Mouse (Mus musculus): ENCODE results near the gene Slc24a1.

DNA sequence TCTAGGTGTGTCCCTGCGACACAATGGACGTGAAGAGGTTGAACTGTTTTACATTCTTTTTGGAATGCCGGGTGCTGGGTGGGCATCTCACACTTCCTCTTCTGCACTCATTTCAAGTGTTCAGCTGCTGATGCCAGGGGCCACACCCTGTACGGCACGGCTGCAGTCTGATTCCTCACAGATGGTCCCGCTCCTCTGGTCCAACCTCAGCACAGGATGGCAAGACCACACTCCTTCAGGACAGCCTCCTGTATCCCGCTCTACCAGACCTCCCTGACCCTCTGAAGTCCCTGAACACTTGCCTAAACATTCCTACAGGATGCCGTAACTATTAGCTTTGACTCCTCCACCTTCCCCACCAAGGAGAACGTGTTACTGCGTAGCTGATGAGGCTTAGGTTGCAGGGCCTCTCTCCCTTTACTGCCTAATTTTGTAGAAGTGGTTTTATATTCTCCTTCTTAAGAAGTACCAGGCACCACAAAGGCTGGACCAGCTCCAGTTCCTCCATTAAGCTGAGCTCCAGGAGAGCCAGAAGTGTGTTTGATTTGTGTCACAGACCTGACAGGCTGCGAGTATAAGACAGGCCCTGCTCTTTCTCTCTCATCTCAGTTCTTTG is 10.6 kb downstream of the Slc24a1 start:
- TF ChIP-seq CEBPB (IDR thresholded peaks at IDR 0.05; ENCODE audit: insufficient read depth, poor library complexity, severe bottlenecking) (no peak), POLR2A (IDR thresholded peaks at IDR 0.05; ENCODE audit: insufficient read length, low read depth) (no peak), MAX (IDR thresholded peaks at IDR 0.05; ENCODE audit: low read depth) (no peak), REST (IDR thresholded peaks at IDR 0.05; ENCODE audit: insufficient read depth, insufficient read length) (no peak), POLR2AphosphoS2 (IDR thresholded peaks at IDR 0.05; ENCODE audit: insufficient read length, low read depth) (no peak), USF1 (IDR thresholded peaks at IDR 0.05; ENCODE audit: low read depth) (no peak), SRF (IDR thresholded peaks at IDR 0.05; ENCODE audit: control insufficient read depth, insufficient read length, low read depth) (no peak), E2F4 (IDR thresholded peaks at IDR 0.05; ENCODE audit: insufficient read depth) (no peak), MYOD1 (IDR thresholded peaks at IDR 0.05; ENCODE audit: control insufficient read depth in 1 of 3, insufficient read length in 2 of 3, low read depth in 2 of 3) (no peak)
